Mouse (Mus musculus): ENCODE measurements around the gene Igflr1. TPM values are rescaled to one million over a fixed set of nuclear protein-coding genes. Genes with fewer than 3 reads are reported as not detected.

Igflr1 gene
- 1.3 and 1.4 TPM in 2 replicates for polyA plus RNA-seq (2015; fragmentation: Nextera tagmentation; extraction: Ambion mirVana)

DNA sequence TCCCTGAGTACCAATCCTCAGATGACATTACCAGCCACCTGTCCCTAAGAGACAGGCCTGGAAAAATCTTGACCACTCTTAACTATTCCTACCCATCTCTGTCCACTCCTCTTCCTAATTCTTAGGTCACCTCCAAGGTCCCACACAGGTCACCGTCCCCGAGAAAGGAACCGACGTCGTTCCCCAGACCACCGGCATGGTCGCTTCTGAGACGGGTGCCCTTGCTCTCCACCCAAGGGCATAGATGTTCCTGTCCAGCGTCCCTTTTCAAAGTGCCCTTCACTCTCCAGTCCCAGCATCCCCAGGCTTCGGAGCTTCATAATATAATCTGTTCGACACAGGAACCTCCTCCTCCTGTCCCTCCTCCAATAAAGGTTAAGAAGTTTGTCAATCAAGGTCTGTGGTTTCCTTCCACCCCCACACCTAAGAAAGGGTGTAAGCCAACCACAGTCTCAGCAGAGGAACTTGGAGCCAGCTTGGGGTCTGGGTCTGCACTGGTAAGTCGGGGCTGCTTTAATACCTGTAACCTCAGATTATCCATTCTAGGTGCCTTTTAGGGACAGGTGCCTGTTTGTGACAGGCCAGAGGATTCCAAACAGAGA is at the start of gene Igflr1:
Gene Igflr1, plus strand, starts transcription at position 458 of the 602 bp plus-strand sequence.
- no peak within 1 kb of the TSS for H3K4me3 ChIP-seq (ENCODE audit: low read depth, low read length)
- TF ChIP-seq CTCF (IDR thresholded peaks at IDR 0.05; ENCODE audit: low read depth) (no peak), EP300 (optimal IDR thresholded peaks at IDR 0.05) (no peak)
- DNase-seq (ENCODE audit: low spot score) = no peak
- ATAC-seq (ENCODE audit: low FRiP score, low TSS enrichment) = no peak
- no peaks in the 10 kb centered on the region for H3K27me3 ChIP-seq (ENCODE audit: control insufficient read depth, insufficient read depth, low read length)
- no peak within 1 kb of the TSS for H3K27ac ChIP-seq (replicated peaks)
- H3K36me3 ChIP-seq (ENCODE audit: control insufficient read depth, insufficient read depth, low read length) = peaks cover 22% of the 10 kb centered on the region
- H3K9me3 ChIP-seq (ENCODE audit: control insufficient read depth, low read length) = no peaks in the 10 kb centered on the region
- H3K9ac ChIP-seq (ENCODE audit: low read length) = no peak within 1 kb of the TSS
- 0 out of 2 replicates have a peak, but pooled peaks cover 3% of the 10 kb centered on the region for H3K4me1 ChIP-seq (replicated peaks; ENCODE audit: control insufficient read depth, insufficient read depth)
- WGBS = 91% methylated on average over 12 of the region's 12 CpGs
- no peak within 1 kb of the TSS for H3K4me2 ChIP-seq (replicated peaks; ENCODE audit: low read depth)

GRCm38 (mm10) chr7:30518325-30518724 is 46.9 kb upstream of the Igflr1 start:
- Histone ChIP-seq H3K27ac (replicated peaks) (no peak overlapping the region), H3K4me2 (replicated peaks; ENCODE audit: low read depth) (no peak overlapping the region), H3K36me3 (ENCODE audit: control insufficient read depth, insufficient read depth, low read length) (no peaks in the 10 kb centered on the region), H3K27me3 (ENCODE audit: control insufficient read depth, insufficient read depth, low read length) (no peaks in the 10 kb centered on the region), H3K4me3 (ENCODE audit: low read depth, low read length) (no peak overlapping the region), H3K9me3 (ENCODE audit: control insufficient read depth, low read length) (no peaks in the 10 kb centered on the region), H3K4me1 (replicated peaks; ENCODE audit: control insufficient read depth, insufficient read depth) (no peaks in the 10 kb centered on the region), H3K9ac (ENCODE audit: low read length) (no peak overlapping the region)
- TF ChIP-seq CTCF (IDR thresholded peaks at IDR 0.05; ENCODE audit: low read depth) (no peak), EP300 (optimal IDR thresholded peaks at IDR 0.05) (no peak)
- ATAC-seq (ENCODE audit: low FRiP score, low TSS enrichment) (no peak), DNase-seq (ENCODE audit: low spot score) (no peak)
- WGBS = 35% methylated on average over 8 of the region's 8 CpGs

DNA sequence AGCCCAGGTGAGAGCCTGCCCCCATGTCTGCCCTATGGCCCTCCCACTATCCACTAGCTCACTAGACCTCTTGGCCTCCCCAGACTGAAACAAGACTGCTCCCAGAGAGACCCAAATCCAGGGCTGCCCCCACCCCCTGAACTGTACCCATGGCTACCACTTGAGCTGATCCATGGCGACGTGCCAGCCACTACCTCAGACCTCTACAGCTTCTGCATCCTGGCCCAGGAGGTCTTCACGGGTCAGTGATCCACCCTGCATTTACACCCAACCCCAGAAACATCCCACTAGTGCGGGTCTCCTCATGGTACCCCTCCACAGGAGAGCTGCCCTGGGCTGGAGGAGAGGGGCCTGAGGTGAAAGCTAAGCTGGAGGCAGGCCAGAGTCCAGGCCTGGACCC is 44.8 kb upstream of the Igflr1 start:
- Histone ChIP-seq H3K9ac (ENCODE audit: low read length) (no peak overlapping the region), H3K4me1 (replicated peaks; ENCODE audit: control insufficient read depth, insufficient read depth) (no peaks in the 10 kb centered on the region), H3K9me3 (ENCODE audit: control insufficient read depth, low read length) (no peaks in the 10 kb centered on the region), H3K36me3 (ENCODE audit: control insufficient read depth, insufficient read depth, low read length) (0 out of 2 replicates have a peak, but pooled peaks cover 7% of the 10 kb centered on the region), H3K27ac (replicated peaks) (no peak overlapping the region), H3K4me3 (ENCODE audit: low read depth, low read length) (no peak overlapping the region), H3K27me3 (ENCODE audit: control insufficient read depth, insufficient read depth, low read length) (no peaks in the 10 kb centered on the region), H3K4me2 (replicated peaks; ENCODE audit: low read depth) (no peak overlapping the region)
- DNase-seq (ENCODE audit: low spot score) = no peak
- TF ChIP-seq CTCF (IDR thresholded peaks at IDR 0.05; ENCODE audit: low read depth) = no peak
- no peak for TF ChIP-seq EP300 (optimal IDR thresholded peaks at IDR 0.05)
- WGBS = 71% methylated on average over 4 of the region's 4 CpGs
- ATAC-seq (ENCODE audit: low FRiP score, low TSS enrichment) = no peak; the same call in 1 of the 2 replicates

DNA sequence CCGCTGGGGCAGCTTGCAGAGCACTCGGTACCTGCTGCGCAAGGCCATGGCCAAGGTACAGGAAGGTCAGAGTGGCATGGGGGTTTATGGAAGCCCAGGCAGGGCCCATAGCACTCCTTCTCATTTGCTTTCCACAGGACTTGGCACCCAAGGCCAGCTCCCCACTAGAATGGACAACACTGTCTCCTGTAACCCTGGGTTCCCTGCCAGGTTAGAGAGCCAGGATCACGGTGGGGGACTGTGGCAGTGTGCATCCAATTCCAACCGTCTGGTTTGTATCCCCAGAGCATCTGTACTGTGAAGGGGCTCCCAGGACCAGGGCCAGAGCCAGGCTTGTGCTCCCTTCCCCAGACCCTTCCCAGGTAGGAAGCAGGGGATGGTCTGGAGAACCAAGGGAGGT is 44.4 kb upstream of the Igflr1 start:
- WGBS = 71% methylated on average over 5 of the region's 5 CpGs
- Histone ChIP-seq H3K9me3 (ENCODE audit: control insufficient read depth, low read length) (no peaks in the 10 kb centered on the region), H3K27ac (replicated peaks) (no peak overlapping the region)

DNA sequence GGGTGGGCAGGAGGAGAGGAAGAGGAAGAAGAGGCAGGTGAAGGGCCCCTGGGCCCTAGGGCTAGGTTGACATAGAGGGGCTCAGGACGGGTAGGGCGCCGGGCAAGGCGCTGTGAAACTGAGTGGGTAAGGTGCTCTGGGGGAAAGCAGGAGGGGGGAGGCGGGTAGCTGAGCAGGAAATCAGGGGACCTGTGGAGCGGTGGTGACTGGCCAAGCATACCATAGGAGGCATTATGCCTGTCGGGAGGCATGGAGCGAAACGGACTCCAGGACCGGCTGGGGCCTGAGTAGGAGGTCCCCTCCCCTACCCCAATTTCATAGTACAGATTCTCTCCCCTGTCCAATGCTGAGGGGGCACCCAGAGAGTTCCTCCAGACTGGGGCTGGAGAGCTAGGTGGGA is 42.4 kb upstream of the Igflr1 start:
- Histone ChIP-seq H3K36me3 (ENCODE audit: control insufficient read depth, insufficient read depth, low read length) (peaks cover 12% of the 10 kb centered on the region; the same call in 1 of the 2 replicates), H3K4me2 (replicated peaks; ENCODE audit: low read depth) (no peak overlapping the region), H3K9ac (ENCODE audit: low read length) (no peak overlapping the region), H3K27me3 (ENCODE audit: control insufficient read depth, insufficient read depth, low read length) (no peaks in the 10 kb centered on the region), H3K9me3 (ENCODE audit: control insufficient read depth, low read length) (no peaks in the 10 kb centered on the region), H3K4me3 (ENCODE audit: low read depth, low read length) (no peak overlapping the region), H3K4me1 (replicated peaks; ENCODE audit: control insufficient read depth, insufficient read depth) (no peaks in the 10 kb centered on the region), H3K27ac (replicated peaks) (no peak overlapping the region)
- no peak for TF ChIP-seq EP300 (optimal IDR thresholded peaks at IDR 0.05)
- TF ChIP-seq CTCF (IDR thresholded peaks at IDR 0.05; ENCODE audit: low read depth) = no peak
- WGBS = 95% methylated on average over 10 of the region's 10 CpGs
- no peak for DNase-seq (ENCODE audit: low spot score)
- no peak for ATAC-seq (ENCODE audit: low FRiP score, low TSS enrichment)

More for the DNA sequence above, 44.4 kb upstream of the Igflr1 start:
- ATAC-seq (ENCODE audit: low FRiP score, low TSS enrichment) (no peak), DNase-seq (ENCODE audit: low spot score) (no peak)
- Histone ChIP-seq H3K9ac (ENCODE audit: low read length) (no peak overlapping the region), H3K36me3 (ENCODE audit: control insufficient read depth, insufficient read depth, low read length) (0 out of 2 replicates have a peak, but pooled peaks cover 9% of the 10 kb centered on the region), H3K4me2 (replicated peaks; ENCODE audit: low read depth) (no peak overlapping the region), H3K4me3 (ENCODE audit: low read depth, low read length) (no peak overlapping the region), H3K27me3 (ENCODE audit: control insufficient read depth, insufficient read depth, low read length) (no peaks in the 10 kb centered on the region), H3K4me1 (replicated peaks; ENCODE audit: control insufficient read depth, insufficient read depth) (no peaks in the 10 kb centered on the region)
- TF ChIP-seq EP300 (optimal IDR thresholded peaks at IDR 0.05) = no peak

DNA sequence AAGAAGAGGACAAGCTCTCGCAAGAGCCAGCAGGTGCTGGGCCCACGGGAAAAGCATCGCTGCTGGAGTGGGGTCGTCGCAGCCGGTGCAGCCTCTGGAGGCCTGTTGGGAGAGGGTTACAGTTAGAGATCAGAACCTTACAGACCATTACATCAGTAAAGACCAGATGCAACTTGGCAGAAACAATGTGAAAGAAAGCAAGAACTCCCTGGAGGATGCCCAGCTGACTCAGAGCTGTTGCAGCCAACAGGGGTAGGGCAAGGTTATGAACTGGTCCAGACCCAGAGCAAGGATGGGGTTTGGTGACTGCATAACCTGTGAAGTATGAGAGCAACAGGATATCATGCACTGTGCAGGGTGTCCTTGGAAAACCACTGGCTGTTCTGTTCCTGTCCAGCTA is 40.7 kb upstream of the Igflr1 start:
- 74% methylated on average over 6 of the region's 6 CpGs for WGBS
- TF ChIP-seq CTCF (IDR thresholded peaks at IDR 0.05; ENCODE audit: low read depth) (no peak), EP300 (optimal IDR thresholded peaks at IDR 0.05) (no peak)
- no peak overlapping the region for H3K4me3 ChIP-seq (ENCODE audit: low read depth, low read length)
- ATAC-seq (ENCODE audit: low FRiP score, low TSS enrichment) (no peak), DNase-seq (ENCODE audit: low spot score) (no peak)
- H3K4me1 ChIP-seq (replicated peaks; ENCODE audit: control insufficient read depth, insufficient read depth) = no peaks in the 10 kb centered on the region
- H3K27me3 ChIP-seq (ENCODE audit: control insufficient read depth, insufficient read depth, low read length) = no peaks in the 10 kb centered on the region
- H3K9me3 ChIP-seq (ENCODE audit: control insufficient read depth, low read length) = no peaks in the 10 kb centered on the region
- no peak overlapping the region for H3K27ac ChIP-seq (replicated peaks)
- no peak overlapping the region for H3K4me2 ChIP-seq (replicated peaks; ENCODE audit: low read depth)
- peaks cover 12% of the 10 kb centered on the region; the same call in 1 of the 2 replicates for H3K36me3 ChIP-seq (ENCODE audit: control insufficient read depth, insufficient read depth, low read length)
- H3K9ac ChIP-seq (ENCODE audit: low read length) = no peak overlapping the region

Data from stomach, postnatal 0 days (tissue).